Mouse (Mus musculus): ENCODE measurements at regions not wholly inside any gene's neighbourhood (a gene's known extent, or its start where the extent isn't known, plus 50 kb on each side); places are given as distances from the start of the nearest gene placed in this dataset.

GRCm38 (mm10) chr6:59155636-59156035, 53.0 kb upstream of the Tigd2 start:
- TF ChIP-seq CTCF (IDR thresholded peaks at IDR 0.05; ENCODE audit: low read depth) = no peak
- no peak for TF ChIP-seq EP300 (optimal IDR thresholded peaks at IDR 0.05)

Data from stomach, postnatal 0 days (tissue).